Mouse (Mus musculus) heart, postnatal 14 days (tissue): ENCODE data around the gene Apobec1. TPM values are rescaled to one million over a fixed set of nuclear protein-coding genes. Genes with fewer than 3 reads are reported as not detected.
"Not testable (repeated sequence)": the region's sequence is repeated elsewhere in the genome, so short reads cannot be mapped to it uniquely, and the experiment has no call there.

Experiments used
- DNase-seq, 2 experiments: peaks; one replicate each; pipeline ENCODE4 v3.0.0; 2021 to 2022
- intact Hi-C: fragments of 180-260 bp; cut with DNase I; formaldehyde crosslinking; loops from one replicate; pipeline ENCODE4 v1.15.1; 2025
- total RNA-seq, 2 experiments: library from RNA; stranded (reverse); gene quantifications; 2 replicates each; pipeline ENCODE4 v1.2.3; 2021

The Apobec1 gene
- total RNA-seq, 2 experiments from 2014 or later = 3.9 to 4.8 TPM

DNA sequence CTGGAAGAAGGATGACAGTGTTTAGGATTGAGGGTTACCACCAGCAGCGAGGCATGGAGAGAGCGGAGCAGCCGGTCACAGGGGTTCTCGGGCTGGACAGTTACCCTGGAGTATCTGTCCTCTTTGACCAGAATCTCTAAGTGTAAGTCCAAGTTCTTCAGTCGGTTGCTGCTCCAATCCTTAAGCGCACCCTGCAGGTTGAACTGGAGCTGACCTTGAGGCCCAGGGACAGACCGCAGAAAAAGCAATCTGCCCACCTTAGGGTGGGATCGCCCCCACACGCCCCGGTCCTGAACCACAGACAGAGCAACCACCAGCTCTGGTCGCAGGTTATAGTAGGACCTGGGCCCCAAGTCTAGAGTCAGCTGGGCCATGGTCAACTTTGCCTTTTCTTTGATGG is 4.4 kb upstream of the Apobec1 start:
- intact Hi-C loops = no loop called here
- no peak for DNase-seq

- intact Hi-C loops = no loop called here
- DNase-seq = no peak
Measured at GRCm38 (mm10) chr6:122605483-122605882, 3.2 kb upstream of the Apobec1 start.

- no peak for DNase-seq
- intact Hi-C loops = no loop called here
Measured at GRCm38 (mm10) chr6:122604260-122604659, 2.0 kb upstream of the Apobec1 start.

DNA sequence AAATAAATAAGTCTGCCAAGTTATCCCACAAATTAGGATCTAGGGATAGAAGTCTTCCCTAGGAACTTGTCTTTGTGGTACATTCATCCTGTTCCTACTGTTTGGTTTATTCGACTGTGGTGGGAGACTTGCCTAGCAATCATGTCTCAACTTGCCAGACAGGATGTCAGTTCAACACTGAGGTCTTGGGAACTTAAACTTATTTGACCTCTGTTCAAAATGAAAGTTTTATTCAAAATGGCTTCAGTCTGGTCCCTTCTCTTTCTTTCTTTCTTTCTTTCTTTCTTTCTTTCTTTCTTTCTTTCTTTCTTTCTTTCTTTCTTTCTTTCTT is 713 bp upstream of the Apobec1 start:
- DNase-seq = no peak
- intact Hi-C loops = no loop called here

- intact Hi-C loops = no loop called here
Measured at GRCm38 (mm10) chr6:122601615-122602014, 629 bp downstream of the Apobec1 start.

DNA sequence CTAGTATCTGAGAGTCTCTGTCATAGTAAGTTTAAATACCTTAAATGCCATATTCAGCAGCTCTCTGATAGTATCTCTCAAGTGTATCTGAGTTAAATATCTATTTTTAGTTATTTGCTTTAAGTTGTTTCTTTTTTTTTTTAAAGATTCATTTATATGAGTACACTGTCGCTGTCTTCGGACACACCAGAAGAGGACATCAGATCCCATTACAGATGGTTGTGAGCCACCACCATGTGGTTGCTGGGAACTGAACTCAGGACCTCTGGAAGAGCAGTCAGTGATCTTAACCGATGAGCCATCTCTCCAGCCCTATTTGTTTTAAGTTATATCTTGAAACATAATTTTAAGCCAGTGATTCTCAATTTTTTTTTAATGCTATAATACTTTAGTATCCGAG is 1.2 kb downstream of the Apobec1 start:
- intact Hi-C loops = no loop called here
- no peak for DNase-seq

More at GRCm38 (mm10) chr6:122601615-122602014, 629 bp downstream of the Apobec1 start:
- DNase-seq = no peak

GRCm38 (mm10) chr6:122600066-122600646 is 2.1 kb downstream of the Apobec1 start:
- intact Hi-C loops = no loop called here
- DNase-seq = no peak

- intact Hi-C loops = no loop called here
- DNase-seq = no peak
Measured at GRCm38 (mm10) chr6:122599054-122599737, 3.0 kb downstream of the Apobec1 start.

DNA sequence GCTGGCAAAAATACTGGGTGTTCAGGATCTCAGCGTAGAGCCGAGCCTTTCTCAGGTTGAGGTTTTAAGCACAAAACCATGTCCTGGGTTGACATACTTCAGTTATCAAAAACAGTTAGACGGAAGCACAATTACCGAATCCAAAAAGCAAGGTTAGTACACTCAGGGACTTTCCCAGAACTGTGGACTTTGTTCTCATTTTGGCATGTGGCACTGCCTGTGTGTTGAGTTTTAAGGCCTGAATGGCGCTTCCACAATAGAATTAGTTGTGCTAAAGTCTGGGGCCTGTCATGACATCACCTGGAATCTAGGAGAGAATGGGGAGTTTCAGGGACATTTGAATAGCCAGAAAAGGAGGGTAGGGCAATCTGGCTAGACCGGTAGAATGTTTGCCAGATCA is 3.8 kb downstream of the Apobec1 start:
- DNase-seq = no peak
- intact Hi-C loops = no loop called here

- intact Hi-C loops = no loop called here
- DNase-seq = no peak
Measured at GRCm38 (mm10) chr6:122598014-122598413, 4.2 kb downstream of the Apobec1 start.

- DNase-seq = no peak
- intact Hi-C loops = loop anchor here (2.0 kb wide), 1 partner anchor 36 kb away; no protein-coding TSS in a partner anchor
Measured at GRCm38 (mm10) chr6:122596608-122597007, 5.6 kb downstream of the Apobec1 start.

GRCm38 (mm10) chr6:122595637-122596036 is 6.6 kb downstream of the Apobec1 start:
- DNase-seq = peak in 1 of 2 experiments; percentile 28
- intact Hi-C loops = loop anchor here (2.0 kb wide), 1 partner anchor 37 kb away; no protein-coding TSS in a partner anchor

DNA sequence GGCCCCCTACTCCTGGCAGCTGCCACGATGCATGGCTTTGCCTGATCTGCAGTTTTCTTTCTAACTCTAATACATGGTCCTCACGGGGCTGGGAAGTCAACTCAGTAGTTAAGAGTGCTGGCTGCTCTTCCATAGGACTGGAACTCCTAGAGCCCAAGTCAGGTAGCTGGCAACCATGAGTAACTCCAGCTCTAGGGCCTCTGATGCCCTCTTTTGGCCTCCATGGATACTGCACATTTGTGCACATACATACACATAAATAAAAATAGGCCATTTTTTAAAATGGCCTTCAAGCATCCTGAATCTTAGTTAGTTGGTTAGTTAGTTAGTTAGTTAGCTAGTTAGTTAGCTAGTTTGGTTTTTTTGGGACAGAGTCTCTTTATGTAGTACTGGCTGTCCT is 9.3 kb downstream of the Apobec1 start:
- no peak for DNase-seq
- intact Hi-C loops = no loop called here

GRCm38 (mm10) chr6:122591027-122591758 is 11.1 kb downstream of the Apobec1 start:
- intact Hi-C loops = no loop called here
- DNase-seq = no peak

- intact Hi-C loops = no loop called here
Measured at GRCm38 (mm10) chr6:122579086-122579485, 23.2 kb downstream of the Apobec1 start.

DNA sequence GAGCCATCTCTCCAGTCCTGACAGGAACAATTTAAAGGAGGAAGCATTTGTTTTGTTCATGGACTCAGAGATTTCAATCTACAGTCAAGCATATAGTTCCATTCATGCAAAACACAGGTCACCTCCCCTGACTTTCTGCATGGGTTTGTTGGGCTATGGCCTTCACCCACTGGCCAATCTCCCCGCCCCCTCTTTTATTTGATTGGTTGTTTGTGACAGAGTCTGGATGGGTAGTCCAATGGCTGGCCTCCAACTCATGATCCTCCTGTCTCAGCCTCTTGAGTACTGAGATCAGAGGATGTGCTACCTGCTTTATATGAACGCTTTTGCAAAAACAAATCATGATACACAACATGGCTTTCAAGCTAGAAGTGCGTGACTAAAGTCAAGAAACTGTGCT is 25.2 kb downstream of the Apobec1 start:
- intact Hi-C loops = no loop called here
- no peak for DNase-seq

More at GRCm38 (mm10) chr6:122579086-122579485, 23.2 kb downstream of the Apobec1 start:
- DNase-seq = no peak

DNA sequence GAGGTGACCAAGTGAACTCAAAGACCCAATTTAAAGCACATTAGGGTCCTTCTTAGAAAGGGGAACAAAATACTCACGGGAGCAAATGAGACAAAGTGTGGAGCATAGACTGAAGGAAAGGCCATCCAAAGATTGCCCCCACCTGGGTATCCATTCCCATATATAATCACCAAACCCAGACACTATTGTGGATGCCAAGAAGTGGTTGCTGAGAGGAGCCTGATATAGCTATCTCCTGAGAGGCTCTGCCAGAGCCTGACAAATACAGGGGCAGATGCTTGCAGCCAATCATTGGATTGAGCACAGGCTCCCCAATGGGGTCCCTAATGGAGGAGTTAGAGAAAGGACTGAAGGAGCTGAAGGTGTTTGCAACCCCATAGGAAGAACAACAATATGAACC is 27.2 kb downstream of the Apobec1 start:
- DNase-seq, intact Hi-C loops: not testable (repeated sequence)

- no peak for DNase-seq
Measured at GRCm38 (mm10) chr6:122571617-122571959, 30.7 kb downstream of the Apobec1 start.

DNA sequence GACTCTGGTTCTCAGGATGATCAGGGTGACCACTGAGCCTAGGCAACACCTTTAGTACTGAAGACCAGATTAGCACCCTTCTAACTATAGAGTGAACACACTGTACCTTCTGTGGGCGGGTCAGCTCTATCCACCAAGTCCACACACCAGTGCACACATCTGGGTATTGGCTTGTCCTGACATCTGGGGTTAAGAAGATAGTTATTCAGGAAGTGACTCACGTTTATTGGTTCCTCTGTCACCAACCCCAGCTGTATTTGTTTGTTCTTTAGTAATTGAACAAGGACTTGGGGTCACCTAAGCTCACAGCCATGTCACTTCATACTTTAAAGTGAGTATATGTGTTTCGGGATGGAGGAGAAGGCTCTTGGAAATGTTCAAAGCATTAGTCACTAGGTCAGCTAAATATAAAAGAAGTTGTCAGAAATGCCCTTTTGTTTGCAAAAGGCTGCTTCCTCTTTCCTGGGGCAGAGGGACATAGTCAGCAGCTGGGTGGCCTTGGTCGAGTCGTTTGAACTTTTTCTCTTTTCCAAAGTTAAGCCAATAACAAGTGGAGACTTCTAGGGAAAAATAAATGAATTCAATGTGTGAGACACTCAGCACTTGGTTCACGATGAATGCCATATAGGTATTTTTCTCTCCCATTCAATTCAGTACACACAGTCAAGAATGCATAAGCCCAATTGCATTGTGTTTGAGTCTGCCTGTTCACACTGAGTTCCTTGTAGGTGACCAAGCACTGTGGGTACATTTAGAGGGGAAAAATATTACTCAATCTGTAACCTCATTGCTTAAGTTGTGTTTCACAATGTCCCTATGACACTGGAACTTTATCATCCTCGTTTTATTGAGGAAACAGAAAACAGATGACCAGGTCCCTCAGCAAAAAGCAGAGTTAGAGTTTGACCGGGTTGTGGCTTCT is 31.3 kb downstream of the Apobec1 start:
- no peak for DNase-seq
- intact Hi-C loops = no loop called here

More at GRCm38 (mm10) chr6:122571617-122571959, 30.7 kb downstream of the Apobec1 start:
- intact Hi-C loops = no loop called here

GRCm38 (mm10) chr6:122569762-122570161 is 32.5 kb downstream of the Apobec1 start:
- intact Hi-C loops = no loop called here
- no peak for DNase-seq

GRCm38 (mm10) chr6:122569113-122569512 is 33.1 kb downstream of the Apobec1 start:
- intact Hi-C loops = no loop called here
- no peak for DNase-seq
